Mouse (Mus musculus): Measurements from ENCODE around the gene Adamts18. TPM values are rescaled to one million over a fixed set of nuclear protein-coding genes. Genes with fewer than 3 reads are reported as not detected.
A peak's percentile ranks its signal among the peaks of the same experiment; 100 is the strongest.

Adamts18 gene
- 5.5 and 11.0 TPM in 2 replicates for polyA plus RNA-seq (2012; rRNA removed)

- DNase-seq (ENCODE audit: low read depth): peak; percentile 78
- no peak for TF ChIP-seq CTCF (IDR thresholded peaks at IDR 0.05; ENCODE audit: borderline replicate concordance, extremely low read depth, insufficient read depth, insufficient read length)
- TF ChIP-seq POLR2A (IDR thresholded peaks at IDR 0.05; ENCODE audit: borderline replicate concordance, extremely low read depth, insufficient read depth, insufficient read length, poor library complexity, severe bottlenecking): 0 out of 2 replicates have a peak, but pooled peaks have one; percentile 11
Measured at GRCm38 (mm10) chr8:113848653-113849135, at the start of gene Adamts18. Gene Adamts18 (minus strand): TSS chr8:113848738.

GRCm38 (mm10) chr8:113896446-113896845 is 47.9 kb upstream of the Adamts18 start:
- TF ChIP-seq POLR2A (IDR thresholded peaks at IDR 0.05; ENCODE audit: borderline replicate concordance, extremely low read depth, insufficient read depth, insufficient read length, poor library complexity, severe bottlenecking): no peak
- no peak for TF ChIP-seq CTCF (IDR thresholded peaks at IDR 0.05; ENCODE audit: borderline replicate concordance, extremely low read depth, insufficient read depth, insufficient read length)
- DNase-seq (ENCODE audit: low read depth): no peak

GRCm38 (mm10) chr8:113891376-113891775 is 42.8 kb upstream of the Adamts18 start:
- no peak for DNase-seq (ENCODE audit: low read depth)
- no peak for TF ChIP-seq POLR2A (IDR thresholded peaks at IDR 0.05; ENCODE audit: borderline replicate concordance, extremely low read depth, insufficient read depth, insufficient read length, poor library complexity, severe bottlenecking)
- no peak for TF ChIP-seq CTCF (IDR thresholded peaks at IDR 0.05; ENCODE audit: borderline replicate concordance, extremely low read depth, insufficient read depth, insufficient read length)

- no peak for DNase-seq (ENCODE audit: low read depth)
- no peak for TF ChIP-seq POLR2A (IDR thresholded peaks at IDR 0.05; ENCODE audit: borderline replicate concordance, extremely low read depth, insufficient read depth, insufficient read length, poor library complexity, severe bottlenecking)
- TF ChIP-seq CTCF (IDR thresholded peaks at IDR 0.05; ENCODE audit: borderline replicate concordance, extremely low read depth, insufficient read depth, insufficient read length): no peak
Measured at GRCm38 (mm10) chr8:113886509-113886908, 38.0 kb upstream of the Adamts18 start.

- no peak for DNase-seq (ENCODE audit: low read depth)
- TF ChIP-seq CTCF (IDR thresholded peaks at IDR 0.05; ENCODE audit: borderline replicate concordance, extremely low read depth, insufficient read depth, insufficient read length): no peak
- no peak for TF ChIP-seq POLR2A (IDR thresholded peaks at IDR 0.05; ENCODE audit: borderline replicate concordance, extremely low read depth, insufficient read depth, insufficient read length, poor library complexity, severe bottlenecking)
Measured at GRCm38 (mm10) chr8:113885101-113885500, 36.6 kb upstream of the Adamts18 start.

GRCm38 (mm10) chr8:113883994-113884393 is 35.5 kb upstream of the Adamts18 start:
- TF ChIP-seq POLR2A (IDR thresholded peaks at IDR 0.05; ENCODE audit: borderline replicate concordance, extremely low read depth, insufficient read depth, insufficient read length, poor library complexity, severe bottlenecking) (no peak), CTCF (IDR thresholded peaks at IDR 0.05; ENCODE audit: borderline replicate concordance, extremely low read depth, insufficient read depth, insufficient read length) (no peak)
- DNase-seq (ENCODE audit: low read depth): peak; percentile 63

GRCm38 (mm10) chr8:113882558-113882957 is 34.0 kb upstream of the Adamts18 start:
- DNase-seq (ENCODE audit: low read depth): no peak
- TF ChIP-seq CTCF (IDR thresholded peaks at IDR 0.05; ENCODE audit: borderline replicate concordance, extremely low read depth, insufficient read depth, insufficient read length) (no peak), POLR2A (IDR thresholded peaks at IDR 0.05; ENCODE audit: borderline replicate concordance, extremely low read depth, insufficient read depth, insufficient read length, poor library complexity, severe bottlenecking) (no peak)

GRCm38 (mm10) chr8:113878411-113879006 is 30.0 kb upstream of the Adamts18 start:
- TF ChIP-seq POLR2A (IDR thresholded peaks at IDR 0.05; ENCODE audit: borderline replicate concordance, extremely low read depth, insufficient read depth, insufficient read length, poor library complexity, severe bottlenecking) (no peak), CTCF (IDR thresholded peaks at IDR 0.05; ENCODE audit: borderline replicate concordance, extremely low read depth, insufficient read depth, insufficient read length) (no peak)
- DNase-seq (ENCODE audit: low read depth): no peak

- peak; percentile 95 for DNase-seq (ENCODE audit: low read depth)
- TF ChIP-seq CTCF (IDR thresholded peaks at IDR 0.05; ENCODE audit: borderline replicate concordance, extremely low read depth, insufficient read depth, insufficient read length): no peak
- TF ChIP-seq POLR2A (IDR thresholded peaks at IDR 0.05; ENCODE audit: borderline replicate concordance, extremely low read depth, insufficient read depth, insufficient read length, poor library complexity, severe bottlenecking): no peak
Measured at GRCm38 (mm10) chr8:113873446-113874120, 25.0 kb upstream of the Adamts18 start.

- TF ChIP-seq CTCF (IDR thresholded peaks at IDR 0.05; ENCODE audit: borderline replicate concordance, extremely low read depth, insufficient read depth, insufficient read length) (no peak), POLR2A (IDR thresholded peaks at IDR 0.05; ENCODE audit: borderline replicate concordance, extremely low read depth, insufficient read depth, insufficient read length, poor library complexity, severe bottlenecking) (no peak)
- DNase-seq (ENCODE audit: low read depth): no peak
Measured at GRCm38 (mm10) chr8:113872436-113872835, 23.9 kb upstream of the Adamts18 start.

GRCm38 (mm10) chr8:113866530-113866929 is 18.0 kb upstream of the Adamts18 start:
- DNase-seq (ENCODE audit: low read depth): peak; percentile 48
- TF ChIP-seq CTCF (IDR thresholded peaks at IDR 0.05; ENCODE audit: borderline replicate concordance, extremely low read depth, insufficient read depth, insufficient read length): no peak
- no peak for TF ChIP-seq POLR2A (IDR thresholded peaks at IDR 0.05; ENCODE audit: borderline replicate concordance, extremely low read depth, insufficient read depth, insufficient read length, poor library complexity, severe bottlenecking)
